Mouse (Mus musculus): Measurements from ENCODE around the gene Dhx30.
"Not testable (repeated sequence)": the region's sequence is repeated elsewhere in the genome, so short reads cannot be mapped to it uniquely, and the experiment has no call there.

Dhx30 gene

GRCm38 (mm10) chr9:110117779-110118139 lies at the start of gene Dhx30:
Gene Dhx30, minus strand, starts transcription at chr9:110117830.
- peak in 1 of 2 experiments; percentile 19 for DNase-seq (ENCODE audit: low spot score in 2 of 2)

- no peak for DNase-seq (ENCODE audit: low spot score in 2 of 2)
Observed at GRCm38 (mm10) chr9:110163071-110163470, 45.4 kb upstream of the Dhx30 start.

GRCm38 (mm10) chr9:110162441-110162840 lies 44.8 kb upstream of the Dhx30 start:
- no peak for DNase-seq (ENCODE audit: low spot score in 2 of 2)

DNA sequence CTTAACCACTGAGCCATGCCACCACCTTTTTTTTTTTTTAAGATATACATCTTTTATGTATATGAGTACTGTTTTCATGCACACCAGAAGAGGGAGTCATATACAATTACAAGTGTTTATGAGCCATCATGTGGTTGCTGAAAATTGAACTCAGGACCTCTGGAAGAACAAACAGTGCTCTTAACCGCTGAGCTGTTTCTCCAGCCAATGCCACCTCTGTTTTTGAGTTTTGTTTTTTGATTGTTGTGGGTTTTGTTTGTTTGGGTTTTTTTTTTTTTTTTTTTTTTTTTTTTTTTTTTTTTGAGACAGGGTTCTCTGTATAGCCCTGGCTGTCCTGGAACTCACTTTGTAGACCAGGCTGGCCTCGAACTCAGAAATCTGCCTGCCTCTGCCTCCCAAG lies 42.9 kb upstream of the Dhx30 start:
- DNase-seq (ENCODE audit: low spot score in 2 of 2): not testable (repeated sequence)

DNA sequence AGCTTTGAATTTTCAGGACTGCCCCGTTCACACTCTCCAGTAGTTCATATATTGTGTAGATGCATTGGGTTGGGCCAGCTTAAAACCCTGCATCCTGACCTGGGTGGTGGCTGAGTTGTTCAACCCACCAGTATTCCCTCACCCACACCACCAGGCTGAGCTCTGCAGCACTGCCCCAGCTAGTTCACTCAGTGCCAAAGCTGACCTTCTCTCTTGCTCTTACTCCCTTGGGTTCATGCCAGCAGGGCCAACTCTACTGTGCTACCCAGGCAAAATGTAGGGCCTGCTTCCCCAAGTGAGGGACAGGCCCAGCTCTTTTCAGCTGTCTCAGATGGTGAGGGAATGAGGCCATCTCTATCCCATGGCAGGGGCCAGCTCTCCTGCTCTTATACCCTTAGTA lies 41.4 kb upstream of the Dhx30 start:
- no peak for DNase-seq (ENCODE audit: low spot score in 2 of 2)

- DNase-seq (ENCODE audit: low spot score in 2 of 2): no peak
Observed at GRCm38 (mm10) chr9:110148598-110148997, 31.0 kb upstream of the Dhx30 start.

GRCm38 (mm10) chr9:110142097-110142496 lies 24.5 kb upstream of the Dhx30 start:
- DNase-seq (ENCODE audit: low spot score in 2 of 2): no peak

DNA sequence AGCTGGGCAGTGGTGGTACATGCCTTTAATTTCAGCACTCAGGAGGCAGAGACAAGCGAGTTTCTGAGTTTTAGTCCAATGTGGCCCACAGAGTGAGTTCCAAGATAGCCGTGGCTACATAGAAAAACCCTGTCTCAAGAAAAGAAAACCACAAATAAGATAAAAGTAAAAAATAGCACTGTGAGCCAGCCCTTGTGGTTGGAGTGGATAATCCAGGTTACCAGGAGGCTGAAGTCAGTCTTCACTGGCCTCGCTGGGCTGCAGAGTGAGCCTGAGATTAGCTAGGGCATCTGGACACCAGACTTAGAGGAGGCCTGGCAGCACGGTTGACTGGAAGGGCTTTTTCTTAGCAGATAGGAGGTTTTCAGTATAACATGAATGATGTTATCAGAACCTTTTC lies 21.5 kb upstream of the Dhx30 start:
- DNase-seq (ENCODE audit: low spot score in 2 of 2): no peak

- DNase-seq (ENCODE audit: low spot score in 2 of 2): no peak
Observed at GRCm38 (mm10) chr9:110134176-110134575, 16.5 kb upstream of the Dhx30 start.

DNA sequence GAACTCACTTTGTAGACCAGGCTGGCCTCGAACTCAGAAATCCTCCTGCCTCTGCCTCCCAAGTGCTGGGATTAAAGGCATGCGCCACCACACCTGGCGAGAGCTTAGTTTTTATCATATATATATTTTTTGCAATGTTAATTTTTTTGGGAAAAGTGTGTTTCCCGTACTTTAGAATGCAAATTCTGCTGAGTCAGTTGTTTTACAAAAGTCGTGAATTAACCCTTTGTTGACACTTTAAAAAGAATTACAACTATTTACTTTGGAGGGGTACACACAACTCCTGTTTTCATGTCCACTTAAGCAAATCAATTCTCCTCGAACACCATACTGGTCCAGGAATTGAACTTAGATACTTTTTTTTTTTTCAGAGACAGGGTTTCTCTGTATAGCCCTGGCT lies 15.3 kb upstream of the Dhx30 start:
- DNase-seq (ENCODE audit: low spot score in 2 of 2): no peak

- no peak for DNase-seq (ENCODE audit: low spot score in 2 of 2)
Observed at GRCm38 (mm10) chr9:110132201-110132605, 14.6 kb upstream of the Dhx30 start.

GRCm38 (mm10) chr9:110131525-110132197 lies 14.0 kb upstream of the Dhx30 start:
- peak; percentile 99 for DNase-seq (ENCODE audit: low spot score in 2 of 2)

- DNase-seq (ENCODE audit: low spot score in 2 of 2): no peak
Observed at GRCm38 (mm10) chr9:110130896-110131524, 13.4 kb upstream of the Dhx30 start.

DNA sequence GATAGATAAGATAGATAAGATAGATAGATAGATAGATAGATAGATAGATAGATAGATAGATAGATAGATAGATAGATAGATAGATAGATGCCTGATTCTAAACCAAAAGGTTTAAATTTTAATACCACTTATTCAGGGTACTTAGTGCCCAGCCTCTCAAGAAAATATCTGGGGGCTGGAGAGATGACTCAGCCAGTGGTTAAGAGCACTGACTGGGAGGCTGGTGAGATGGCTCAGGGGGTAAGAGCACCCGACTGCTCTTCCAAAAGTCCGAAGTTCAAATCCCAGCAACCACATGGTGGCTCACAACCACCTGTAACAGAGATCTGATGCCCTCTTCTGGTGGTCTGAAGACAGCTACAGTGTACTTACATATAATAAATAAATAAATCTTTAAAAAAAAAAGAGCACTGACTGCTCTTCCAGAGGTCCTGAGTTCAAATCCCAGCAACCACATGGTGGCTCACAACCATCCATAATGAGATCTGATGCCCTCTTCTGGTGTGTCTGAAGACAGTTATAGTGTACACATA lies 6.4 kb upstream of the Dhx30 start:
- DNase-seq (ENCODE audit: low spot score in 2 of 2): not testable (repeated sequence)

DNA sequence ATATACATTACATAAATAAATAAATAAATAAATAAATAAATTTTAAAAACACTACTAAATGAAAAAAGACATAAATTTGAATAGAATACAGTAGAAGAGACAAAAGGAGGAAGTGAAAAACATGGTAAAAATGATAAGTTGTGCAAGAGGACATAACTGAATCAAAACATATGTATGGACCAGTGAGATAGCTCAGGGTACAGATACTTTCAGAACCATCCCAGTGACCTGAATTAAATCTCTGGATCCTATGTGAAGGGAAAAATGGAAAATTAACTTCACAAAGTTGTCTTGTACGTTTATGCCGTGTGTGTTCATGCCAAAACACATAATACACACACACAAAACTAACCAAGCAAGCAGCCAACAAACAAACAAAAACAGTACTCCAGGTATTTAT lies 5.7 kb upstream of the Dhx30 start:
- DNase-seq (ENCODE audit: low spot score in 2 of 2): no peak

GRCm38 (mm10) chr9:110121424-110121823 lies 3.8 kb upstream of the Dhx30 start:
- DNase-seq (ENCODE audit: low spot score in 2 of 2): peak; percentile 29 to 30

GRCm38 (mm10) chr9:110118249-110118648 lies 619 bp upstream of the Dhx30 start:
- DNase-seq (ENCODE audit: low spot score in 2 of 2): no peak

DNA sequence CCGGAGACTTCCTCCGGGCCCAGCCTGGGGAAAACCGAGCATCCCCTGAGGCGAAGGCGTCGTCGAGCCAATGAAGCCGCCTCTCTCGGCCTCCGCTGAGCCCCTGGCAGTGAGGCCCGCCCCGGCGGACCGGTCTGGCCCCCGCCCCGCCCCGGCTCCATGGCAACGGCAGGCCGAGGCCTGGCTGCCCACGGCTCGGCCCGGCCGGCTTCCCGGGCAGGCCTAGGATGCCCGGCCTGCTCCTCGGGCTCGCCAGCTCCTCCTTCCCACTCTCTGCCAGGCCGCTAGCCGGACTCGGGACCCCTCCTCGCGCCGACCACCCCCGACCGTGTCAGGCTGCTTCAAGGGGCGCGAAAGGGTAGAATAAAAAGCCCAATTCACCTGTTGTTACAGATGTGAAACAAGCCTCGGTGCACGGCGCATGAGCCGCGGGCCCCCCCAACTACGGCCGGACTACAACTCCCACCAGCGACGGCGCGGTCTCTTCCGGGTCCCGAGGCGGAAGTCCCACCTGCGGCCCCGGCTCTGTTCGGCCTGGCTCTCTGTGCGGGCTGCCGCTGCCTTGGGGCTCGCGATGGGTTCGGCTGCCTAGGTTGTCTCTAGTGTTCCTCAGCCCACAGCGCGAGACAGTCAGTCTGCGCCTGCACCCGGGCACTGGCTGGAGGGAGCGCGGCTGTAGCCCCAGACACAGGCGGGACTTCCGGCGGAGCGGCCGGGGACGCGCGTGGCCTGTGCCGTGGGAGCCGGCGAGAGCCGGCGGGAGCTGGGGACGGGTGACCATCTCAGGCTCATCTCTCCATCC lies 452 bp downstream of the Dhx30 start, which contains the start of gene Smarcc1:
Gene Smarcc1, plus strand, starts transcription at position 732 of the 802 bp plus-strand sequence.
- peak; percentile 88 to 94 for DNase-seq (ENCODE audit: low spot score in 2 of 2)

DNA sequence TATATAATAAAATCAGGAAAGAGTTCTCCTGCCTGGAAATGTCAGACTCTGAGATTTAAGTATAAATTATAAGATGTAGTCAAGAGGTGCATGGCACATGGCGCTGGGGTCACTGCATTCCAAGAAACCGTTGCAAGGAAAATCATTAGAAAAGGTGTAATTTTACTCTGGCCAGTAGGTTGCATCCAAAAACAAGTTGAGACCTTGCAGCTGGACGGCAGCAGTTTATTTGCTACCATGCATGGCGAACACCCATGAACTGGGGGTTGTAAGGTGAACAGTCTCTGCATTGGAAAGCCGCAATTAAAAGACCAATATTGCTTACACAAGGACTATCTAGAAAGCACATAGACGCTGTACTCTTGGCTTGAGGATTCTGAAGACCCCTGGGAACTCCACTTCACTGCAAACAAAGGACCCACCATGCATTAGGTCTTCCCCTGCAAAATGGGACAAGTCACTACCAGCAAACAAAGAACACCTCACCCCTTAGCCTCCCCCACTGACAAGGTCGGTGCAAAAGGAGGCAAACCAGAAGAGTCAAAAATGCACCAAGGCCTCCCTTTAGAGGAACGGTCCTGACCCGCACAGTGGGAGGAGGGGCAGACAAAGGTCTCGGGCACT lies 1.2 kb downstream of the Dhx30 start:
- DNase-seq (ENCODE audit: low spot score in 2 of 2): no peak

- peak; percentile 97 to 99 for DNase-seq (ENCODE audit: low spot score in 2 of 2)
Observed at GRCm38 (mm10) chr9:110100627-110101600, 16.7 kb downstream of the Dhx30 start.

DNA sequence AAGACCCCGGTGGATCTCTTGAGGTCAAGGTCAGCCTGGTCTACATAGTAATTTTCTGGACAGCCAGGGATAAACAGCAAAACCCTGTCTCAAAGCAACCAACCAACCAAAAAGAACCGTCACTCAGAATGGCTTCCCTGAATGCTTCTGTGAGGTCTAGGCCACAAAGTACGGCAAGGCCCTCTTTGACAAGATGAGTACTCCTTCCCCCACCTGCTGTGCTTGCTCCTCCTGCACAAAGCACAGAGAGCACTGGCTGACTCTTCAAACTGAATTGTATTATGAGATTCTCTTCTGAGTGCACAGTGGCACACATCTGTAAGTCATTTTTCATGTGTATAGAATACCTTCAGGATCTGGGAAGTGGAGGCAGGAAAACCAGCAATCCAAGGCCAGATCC lies 19.8 kb downstream of the Dhx30 start:
- DNase-seq (ENCODE audit: low spot score in 2 of 2): no peak

Measured in right cerebral cortex, adult 2 months (tissue).